Mouse (Mus musculus) limb, embryonic 11.5 days (tissue): ENCODE data around the gene Fam89a. TPM values are rescaled to one million over a fixed set of nuclear protein-coding genes. Genes with fewer than 3 reads are reported as not detected.

Source experiments
- ATAC-seq: fragments of 200-750 bp; cut with Nextera tagmentation; 2 replicates; pipeline ENCODE4 v1.8.0; 2017; ENCODE audit warnings: low read depth; ENCODE audit not compliant: insufficient number of reproducible peaks, low FRiP score, low TSS enrichment
- DNase-seq: peaks from one replicate; pipeline ENCODE4 v3.0.0-alpha.2; 2015; ENCODE audit warnings: low spot score
- H3K27ac ChIP-seq: fragments of 300-500 bp; sonication (generic); replicated peaks from 2 replicates; pipeline ENCODE4 v1.5.1; 2014; ENCODE audit warnings: low read depth, mild to moderate bottlenecking, low read length
- H3K27me3 ChIP-seq: fragments of 300-500 bp; sonication (generic); 2 replicates; pipeline ENCODE4 v1.6.1; 2014; ENCODE audit warnings: mild to moderate bottlenecking, low read length, mixed read lengths; ENCODE audit not compliant: control insufficient read depth, insufficient read depth
- H3K36me3 ChIP-seq: fragments of 300-500 bp; sonication (generic); 2 replicates; pipeline ENCODE4 v1.6.1; 2014; ENCODE audit warnings: mild to moderate bottlenecking, low read length, moderate library complexity, mixed read lengths; ENCODE audit not compliant: control insufficient read depth, insufficient read depth
- H3K4me1 ChIP-seq: fragments of 300-500 bp; sonication (generic); 2 replicates; pipeline ENCODE4 v1.6.1; 2014; ENCODE audit warnings: low read length, mixed read lengths; ENCODE audit not compliant: control insufficient read depth, insufficient read depth
- H3K4me2 ChIP-seq: fragments of 300-500 bp; sonication (generic); 2 replicates; pipeline ENCODE4 v1.6.1; 2014; ENCODE audit warnings: low read depth, mild to moderate bottlenecking, moderate library complexity; ENCODE audit not compliant: severe bottlenecking
- H3K4me3 ChIP-seq: fragments of 300-500 bp; sonication (generic); 2 replicates; pipeline ENCODE4 v1.5.1; 2014; ENCODE audit warnings: low read depth, low read length
- H3K9ac ChIP-seq: fragments of 300-500 bp; sonication (generic); 2 replicates; pipeline ENCODE4 v1.6.1; 2014; ENCODE audit warnings: mild to moderate bottlenecking, low read length
- H3K9me3 ChIP-seq: fragments of 300-500 bp; sonication (generic); 2 replicates; pipeline ENCODE4 v1.6.1; 2016; ENCODE audit warnings: low read length; ENCODE audit not compliant: control insufficient read depth
- WGBS: fragments of 180-500 bp; shearing (Covaris S2); extraction: QIAGEN DNeasy Blood & Tissue Kit; methylation state at CpG from one replicate; pipeline ENCODE4 v1.1.7; 2014; 5-methylcytosine and 5-hydroxymethylcytosine counted together
- polyA plus RNA-seq: library from polyadenylated mRNA; unstranded; fragments of >200 nt; fragmentation: Nextera tagmentation; extraction: Ambion mirVana; gene quantifications from 2 replicates; pipeline ENCODE4 v1.2.1, GENCODE M21; 2014

The Fam89a gene
- 3.7 and 4.5 TPM in 2 replicates for polyA plus RNA-seq

GRCm38 (mm10) chr8:124751709-124752173 lies at the start of gene Fam89a:
TSS of gene Fam89a (minus strand) at chr8:124751832.
- no peak within 1 kb of the TSS for H3K27ac ChIP-seq
- H3K9ac ChIP-seq, result peak within 1 kb of the TSS; percentile 49
- peak; percentile 80 for DNase-seq
- under 1% methylated on average over 39 of the region's 41 CpGs for whole genome bisulfite sequencing
- H3K27me3 ChIP-seq, result peaks cover 31% of the 10 kb centered on the region
- peak within 1 kb of the TSS; percentile 49 for H3K4me3 ChIP-seq
- 0 out of 2 replicates have a peak, but pooled peaks cover 3% of the 10 kb centered on the region for H3K4me1 ChIP-seq
- ATAC-seq, result peak; percentile 87
- no peaks in the 10 kb centered on the region for H3K36me3 ChIP-seq
- H3K4me2 ChIP-seq, result peak within 1 kb of the TSS; percentile 72
- no peaks in the 10 kb centered on the region for H3K9me3 ChIP-seq

- H3K27me3 ChIP-seq, result peaks cover 16% of the 10 kb centered on the region
- ATAC-seq, result no peak
These were observed 48.9 kb upstream of the Fam89a start for GRCm38 (mm10) chr8:124800542-124800941.

GRCm38 (mm10) chr8:124795781-124796488 lies 44.3 kb upstream of the Fam89a start:
- WGBS, result 64% methylated on average over 8 of the region's 8 CpGs
- no peak overlapping the region for H3K4me2 ChIP-seq
- H3K4me3 ChIP-seq, result no peak overlapping the region
- H3K36me3 ChIP-seq, result no peaks in the 10 kb centered on the region; the same call in 1 of the 2 replicates
- H3K27me3 ChIP-seq, result peaks cover 62% of the 10 kb centered on the region
- ATAC-seq, result no peak
- DNase-seq, result no peak
- H3K27ac ChIP-seq, result no peak overlapping the region
- peaks cover 16% of the 10 kb centered on the region; the same call in 1 of the 2 replicates for H3K4me1 ChIP-seq
- no peak overlapping the region for H3K9ac ChIP-seq
- H3K9me3 ChIP-seq, result no peaks in the 10 kb centered on the region

More at GRCm38 (mm10) chr8:124800542-124800941, 48.9 kb upstream of the Fam89a start:
- no peak overlapping the region for H3K4me3 ChIP-seq
- H3K4me1 ChIP-seq, result no peaks in the 10 kb centered on the region
- H3K4me2 ChIP-seq, result no peak overlapping the region
- no peak overlapping the region for H3K9ac ChIP-seq
- WGBS, result 33% methylated on average over 11 of the region's 11 CpGs
- H3K9me3 ChIP-seq, result no peaks in the 10 kb centered on the region
- H3K27ac ChIP-seq, result no peak overlapping the region
- no peak for DNase-seq
- H3K36me3 ChIP-seq, result no peaks in the 10 kb centered on the region

- Histone ChIP-seq H3K4me2 (peak overlapping the region; percentile 100), H3K27ac (no peak overlapping the region)
- ATAC-seq, result no peak
These were observed 42.8 kb upstream of the Fam89a start for GRCm38 (mm10) chr8:124794486-124794780.

GRCm38 (mm10) chr8:124793661-124794485 lies 42.2 kb upstream of the Fam89a start:
- Histone ChIP-seq H3K9me3 (no peaks in the 10 kb centered on the region), H3K27me3 (peaks cover 63% of the 10 kb centered on the region), H3K27ac (no peak overlapping the region), H3K4me2 (peak overlapping the region; percentile 100), H3K36me3 (no peaks in the 10 kb centered on the region; the same call in 1 of the 2 replicates), H3K4me1 (peaks cover 16% of the 10 kb centered on the region; the same call in 1 of the 2 replicates), H3K9ac (no peak overlapping the region), H3K4me3 (peak overlapping the region; percentile 53)
- ATAC-seq (peak; percentile 29; the same call in 1 of the 2 replicates), DNase-seq (peak; percentile 41)
- WGBS, result under 1% methylated on average over 81 of the region's 81 CpGs

More at GRCm38 (mm10) chr8:124794486-124794780, 42.8 kb upstream of the Fam89a start:
- Histone ChIP-seq H3K27me3 (peaks cover 63% of the 10 kb centered on the region), H3K9ac (no peak overlapping the region), H3K36me3 (no peaks in the 10 kb centered on the region; the same call in 1 of the 2 replicates), H3K4me3 (peak overlapping the region; percentile 53), H3K9me3 (no peaks in the 10 kb centered on the region), H3K4me1 (peaks cover 16% of the 10 kb centered on the region; the same call in 1 of the 2 replicates)
- WGBS, result under 1% methylated on average over 25 of the region's 25 CpGs
- DNase-seq, result peak; percentile 66

- under 1% methylated on average over 49 of the region's 51 CpGs for WGBS
- Histone ChIP-seq H3K36me3 (no peaks in the 10 kb centered on the region; the same call in 1 of the 2 replicates), H3K4me3 (peak overlapping the region; percentile 53), H3K4me2 (peak overlapping the region; percentile 100), H3K27ac (no peak overlapping the region), H3K9ac (no peak overlapping the region), H3K4me1 (peaks cover 16% of the 10 kb centered on the region; the same call in 1 of the 2 replicates), H3K9me3 (no peaks in the 10 kb centered on the region), H3K27me3 (peaks cover 63% of the 10 kb centered on the region)
- DNase-seq (peak; percentile 93), ATAC-seq (peak; percentile 82)
These were observed 41.6 kb upstream of the Fam89a start for GRCm38 (mm10) chr8:124793172-124793651.

- Histone ChIP-seq H3K27ac (no peak within 1 kb of the TSS), H3K9me3 (no peaks in the 10 kb centered on the region), H3K27me3 (peaks cover 63% of the 10 kb centered on the region), H3K36me3 (no peaks in the 10 kb centered on the region; the same call in 1 of the 2 replicates), H3K4me3 (peak within 1 kb of the TSS; percentile 53), H3K9ac (no peak within 1 kb of the TSS), H3K4me1 (peaks cover 16% of the 10 kb centered on the region; the same call in 1 of the 2 replicates), H3K4me2 (peak within 1 kb of the TSS; percentile 100)
- 0% methylated on average over 39 of the region's 39 CpGs for WGBS
- peak; percentile 78 for ATAC-seq
- DNase-seq, result peak; percentile 80
These were observed 41.1 kb upstream of the Fam89a start, which contains the start of gene Trim67 for GRCm38 (mm10) chr8:124792708-124793107. TSS of gene Trim67 (plus strand) at chr8:124793092.

GRCm38 (mm10) chr8:124792186-124792585 lies 40.6 kb upstream of the Fam89a start:
- ATAC-seq (no peak), DNase-seq (peak; percentile 30)
- Histone ChIP-seq H3K4me2 (peak overlapping the region; percentile 100), H3K9me3 (no peaks in the 10 kb centered on the region), H3K4me3 (peak overlapping the region; percentile 53), H3K27ac (no peak overlapping the region), H3K36me3 (no peaks in the 10 kb centered on the region; the same call in 1 of the 2 replicates), H3K27me3 (peaks cover 63% of the 10 kb centered on the region), H3K4me1 (peaks cover 16% of the 10 kb centered on the region; the same call in 1 of the 2 replicates), H3K9ac (no peak overlapping the region)
- WGBS, result 1% methylated on average over 32 of the region's 32 CpGs
